Mouse (Mus musculus) heart, postnatal 36 days (tissue): ENCODE measurements around the gene Gli2. TPM values are rescaled to one million over a fixed set of nuclear protein-coding genes. Genes with fewer than 3 reads are reported as not detected.

Experiments
- DNase-seq, 2 experiments: peaks; one replicate each; pipeline ENCODE4 v3.0.0; 2021 to 2022
- intact Hi-C: fragments of 180-260 bp; cut with DNase I; formaldehyde crosslinking; loops from one replicate; pipeline ENCODE4 v1.15.1; 2025
- microRNA-seq, 2 experiments: library from miRNA; unstranded; fragments of <30 nt; microRNA quantifications; one replicate each; pipeline ENCODE4 v1.2.0; 2021; ENCODE audit warnings: borderline number of aligned reads in 2 of 2
- total RNA-seq, 2 experiments: library from RNA; stranded (reverse); gene quantifications; 2 replicates each; pipeline ENCODE4 v1.2.3; 2021

The Gli2 gene
- total RNA-seq, 2 experiments from 2014 or later = 1.0 to 2.0 TPM

DNA sequence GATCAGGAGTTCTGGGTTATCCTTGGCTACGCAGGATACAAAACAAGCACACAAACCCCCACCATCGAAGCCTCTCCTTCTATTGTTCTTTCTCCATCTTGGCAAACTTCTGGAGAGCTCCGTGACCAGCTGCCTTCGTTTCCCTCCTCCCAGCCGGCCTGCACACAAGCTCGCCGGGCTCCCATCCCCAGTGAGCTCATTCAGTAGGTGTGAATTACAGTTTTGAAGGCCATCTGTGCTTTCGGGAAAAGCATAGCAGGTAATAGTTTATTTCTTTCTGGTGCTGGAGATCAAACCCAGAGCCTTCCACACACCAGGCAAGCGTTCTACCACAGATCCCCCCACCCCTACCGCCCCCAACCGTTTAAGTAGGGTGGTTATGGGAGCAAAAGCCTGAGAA lies 226.8 kb downstream of the Gli2 start:
- intact Hi-C loops = no loop called here
- DNase-seq = no peak

GRCm38 (mm10) chr1:118825467-118826219 lies 227.8 kb downstream of the Gli2 start:
- DNase-seq = peak; percentile 9 to 17

GRCm38 (mm10) chr1:118825035-118825434 lies 228.4 kb downstream of the Gli2 start:
- DNase-seq = no peak
- intact Hi-C loops = no loop called here

More at GRCm38 (mm10) chr1:118825467-118826219, 227.8 kb downstream of the Gli2 start:
- intact Hi-C loops = no loop called here

GRCm38 (mm10) chr1:118822258-118822657 lies 231.2 kb downstream of the Gli2 start:
- no peak for DNase-seq

GRCm38 (mm10) chr1:118815015-118815414 lies 238.4 kb downstream of the Gli2 start:
- intact Hi-C loops = no loop called here
- DNase-seq = no peak

More at GRCm38 (mm10) chr1:118822258-118822657, 231.2 kb downstream of the Gli2 start:
- intact Hi-C loops = no loop called here

DNA sequence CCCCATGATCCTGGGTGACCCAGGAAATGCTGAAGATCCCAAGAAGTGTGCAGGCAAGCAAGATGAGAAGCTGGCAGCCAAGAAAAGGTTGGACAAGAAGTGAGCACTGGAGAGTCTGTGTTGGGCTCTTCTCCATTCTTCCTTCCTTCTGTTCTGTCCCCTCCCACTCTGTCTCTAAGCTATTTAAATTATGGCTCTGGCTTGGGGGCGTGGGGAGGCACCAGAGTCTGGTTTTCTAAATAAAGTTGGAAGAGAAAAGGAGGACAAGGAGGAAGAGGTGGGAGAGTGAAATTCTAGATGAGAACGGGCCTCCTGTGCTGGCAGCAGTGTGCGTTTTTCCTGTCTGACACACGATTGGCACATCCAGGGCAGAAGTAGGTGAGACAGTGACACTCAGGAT lies 243.1 kb downstream of the Gli2 start:
- no peak for DNase-seq
- intact Hi-C loops = no loop called here

- intact Hi-C loops = no loop called here
- DNase-seq = no peak
Observed at GRCm38 (mm10) chr1:118806727-118807126, 246.7 kb downstream of the Gli2 start.

DNA sequence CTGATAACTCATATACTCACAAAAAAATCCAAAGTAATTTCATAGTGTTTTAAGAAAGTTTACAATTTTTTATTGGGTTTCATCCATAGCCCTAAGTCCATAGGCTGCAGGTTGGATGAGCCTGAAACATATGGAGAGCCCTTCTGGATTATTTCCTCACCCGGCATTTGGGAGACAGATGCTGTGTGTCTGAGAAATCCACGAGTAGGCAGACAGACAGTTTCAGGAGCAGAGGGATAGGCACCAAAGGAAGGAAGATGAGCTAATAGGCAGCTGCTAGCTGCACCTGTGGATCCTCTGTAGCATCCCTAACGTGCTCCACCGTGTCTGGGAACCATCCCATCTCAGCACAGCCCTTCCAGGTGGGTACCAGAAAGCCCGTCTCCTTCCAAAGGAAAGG lies 251.3 kb downstream of the Gli2 start:
- DNase-seq = no peak
- intact Hi-C loops = no loop called here

DNA sequence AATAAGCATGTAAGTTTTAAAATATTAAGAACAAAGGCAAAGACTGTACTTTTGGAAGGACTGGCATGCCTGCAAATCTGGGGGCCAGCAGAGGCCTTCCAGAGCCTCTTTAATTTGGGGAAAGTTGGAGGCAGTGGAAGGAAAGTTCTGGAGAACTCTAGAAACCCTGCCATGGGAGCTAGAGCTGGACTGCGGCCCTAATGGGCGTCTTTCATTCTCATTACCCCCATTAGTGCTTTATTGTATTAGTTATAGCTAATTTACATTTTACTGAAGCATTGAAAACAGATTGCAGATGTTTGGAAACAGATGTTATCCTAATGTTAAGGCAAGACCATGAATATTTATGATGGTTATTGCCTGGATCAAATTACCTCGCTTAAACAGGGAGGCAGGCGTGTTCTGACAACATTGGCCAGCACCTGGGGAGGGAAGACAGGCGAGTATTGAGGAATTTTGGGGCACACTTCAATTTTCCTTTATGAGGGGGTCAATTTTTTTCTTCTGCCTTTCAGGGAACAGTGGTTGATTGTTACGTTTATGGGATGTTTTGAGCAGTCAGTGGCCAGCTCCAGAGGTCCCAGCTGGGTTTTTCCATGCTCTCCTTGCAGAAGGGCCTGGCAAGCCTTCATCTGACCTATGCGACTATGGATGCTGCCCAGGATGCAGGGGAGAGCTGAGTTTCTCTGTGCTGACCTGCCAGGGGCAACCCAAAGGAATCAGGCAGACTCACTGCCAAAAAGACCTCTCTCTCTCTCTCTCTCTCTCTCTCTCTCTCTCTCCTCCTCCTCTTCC lies 253.9 kb downstream of the Gli2 start:
- intact Hi-C loops = no loop called here
- no peak for DNase-seq

DNA sequence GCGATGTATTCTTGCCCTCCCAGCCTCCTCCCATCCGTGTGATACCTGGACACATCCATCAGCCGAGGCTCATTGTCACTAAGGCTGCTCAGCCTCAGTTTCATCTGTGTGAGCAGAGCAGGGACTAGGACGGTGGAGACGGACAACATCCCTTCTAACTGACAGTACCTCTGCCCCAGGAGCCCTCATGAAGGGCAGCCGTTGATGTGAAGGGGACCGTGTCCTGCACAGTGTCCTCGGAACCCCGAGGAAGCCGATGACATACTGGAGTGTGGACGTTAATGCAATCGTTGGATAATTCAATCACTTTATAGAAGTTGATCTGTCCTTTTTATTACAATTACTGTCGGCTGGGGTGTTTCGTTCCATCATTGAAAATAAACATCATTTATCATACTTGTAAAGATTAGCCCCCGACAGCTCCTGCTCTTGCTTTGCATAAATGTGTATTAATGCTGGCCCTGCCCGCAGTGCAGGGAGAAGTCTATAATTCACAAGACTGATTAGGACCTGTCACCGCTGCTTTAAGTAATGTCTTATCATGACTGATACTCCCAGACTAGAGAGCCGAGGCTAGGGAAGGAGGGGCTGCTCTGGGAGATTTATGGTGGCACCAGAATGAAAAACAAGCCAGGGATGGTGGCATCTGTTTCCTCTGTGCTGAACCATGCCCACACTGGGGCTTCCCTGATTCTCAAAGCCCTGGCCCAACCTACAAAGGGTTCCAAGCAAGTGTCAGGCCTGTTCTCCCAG lies 257.8 kb downstream of the Gli2 start:
- intact Hi-C loops = no loop called here
- no peak for DNase-seq

DNA sequence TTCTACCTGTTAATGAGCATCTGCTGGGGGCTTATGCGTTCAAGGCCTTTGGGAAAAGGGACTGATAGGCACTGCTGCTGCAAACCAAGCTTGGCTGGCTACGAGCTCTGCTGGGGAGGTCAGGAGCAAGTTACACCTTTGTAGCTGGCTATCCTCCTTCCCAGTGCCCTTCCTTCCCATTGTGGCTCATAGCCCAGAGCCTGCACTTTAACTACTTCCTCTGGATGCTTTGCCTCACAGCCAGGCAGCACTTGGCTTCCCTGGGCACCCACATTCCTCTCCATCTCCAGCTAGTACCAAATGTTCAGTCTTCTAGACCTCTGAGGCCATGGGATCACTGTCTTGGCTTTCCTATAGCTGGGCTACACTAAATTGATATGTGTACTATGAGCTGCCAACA lies 263.5 kb downstream of the Gli2 start:
- intact Hi-C loops = no loop called here
- DNase-seq = no peak

- DNase-seq = no peak
- intact Hi-C loops = no loop called here
Observed at GRCm38 (mm10) chr1:118789468-118789867, 264.0 kb downstream of the Gli2 start.

GRCm38 (mm10) chr1:118788813-118789212 lies 264.6 kb downstream of the Gli2 start:
- no peak for DNase-seq
- intact Hi-C loops = no loop called here

- intact Hi-C loops = no loop called here
Observed at GRCm38 (mm10) chr1:118787486-118787885, 265.9 kb downstream of the Gli2 start.

More at GRCm38 (mm10) chr1:118787486-118787885, 265.9 kb downstream of the Gli2 start:
- no peak for DNase-seq

Small RNA genes within 50 kb of the gene (microRNA-seq; reads per million reads assigned to microRNA genes)
- gene Mir6346 = 0 reads per million in 2 experiments
